Mouse (Mus musculus) hindbrain, embryonic 10.5 days (tissue): Measurements from ENCODE around the gene Ntn1. TPM values are rescaled to one million over a fixed set of nuclear protein-coding genes. Genes with fewer than 3 reads are reported as not detected.

ENCODE experiments used
- DNase-seq: peaks from one replicate; pipeline ENCODE4 v3.0.0-alpha.2; 2017; ENCODE audit warnings: low spot score
- H3K27ac ChIP-seq: fragments of 300-500 bp; sonication (generic); 2 replicates; pipeline ENCODE4 v1.5.1; 2016; ENCODE audit warnings: mild to moderate bottlenecking, moderate library complexity
- H3K27me3 ChIP-seq: fragments of 300-500 bp; sonication (generic); 2 replicates; pipeline ENCODE4 v1.6.1; 2016; ENCODE audit warnings: mild to moderate bottlenecking; ENCODE audit not compliant: poor library complexity, insufficient read depth, severe bottlenecking
- H3K36me3 ChIP-seq: fragments of 300-500 bp; sonication (generic); 2 replicates; pipeline ENCODE4 v1.6.1; 2016; ENCODE audit warnings: mild to moderate bottlenecking, moderate library complexity
- H3K4me1 ChIP-seq: fragments of 300-500 bp; sonication (generic); replicated peaks from 2 replicates; pipeline ENCODE4 v1.6.1; 2016; ENCODE audit warnings: mild to moderate bottlenecking
- H3K4me3 ChIP-seq: fragments of 300-500 bp; sonication (generic); 2 replicates; pipeline ENCODE4 v1.5.1; 2016; ENCODE audit warnings: mild to moderate bottlenecking, moderate library complexity
- H3K9me3 ChIP-seq: fragments of 300-500 bp; sonication (generic); 2 replicates; pipeline ENCODE4 v1.6.1; 2016; ENCODE audit warnings: mild to moderate bottlenecking, moderate library complexity
- WGBS: fragments of 180-500 bp; shearing (Covaris S2); methylation state at CpG from one replicate; pipeline ENCODE4 v1.1.7; 2016; 5-methylcytosine and 5-hydroxymethylcytosine counted together
- polyA plus RNA-seq: library from polyadenylated mRNA; unstranded; fragments of >200 nt; fragmentation: Nextera tagmentation; extraction: Ambion mirVana; gene quantifications from 2 replicates; pipeline ENCODE4 v1.2.1, GENCODE M21; 2016

Gene Ntn1
- polyA plus RNA-seq, 1 experiment from 2014 or later = 23.7 TPM

DNA sequence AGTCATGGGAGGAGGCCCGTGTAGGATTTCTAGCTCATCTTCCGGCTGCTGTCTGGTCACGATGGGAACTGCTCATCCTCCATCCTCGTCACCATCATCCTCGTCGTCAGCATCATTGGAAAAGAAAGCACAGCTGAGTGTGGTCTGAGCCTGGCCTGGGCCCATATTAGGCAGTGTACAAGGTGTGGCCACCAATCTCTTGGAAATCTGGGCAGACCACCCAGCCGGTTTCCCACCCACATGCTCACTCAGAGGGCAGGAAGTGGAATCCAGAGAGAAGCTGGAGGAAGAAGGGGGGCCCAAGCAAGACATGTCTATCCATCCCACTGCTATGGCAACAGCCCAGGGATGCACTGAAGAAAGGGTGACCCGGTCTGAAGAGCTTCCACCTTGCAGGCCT is 94.6 kb downstream of the Ntn1 start:
- H3K27ac ChIP-seq = no peak overlapping the region
- H3K4me3 ChIP-seq = no peak overlapping the region
- no peaks in the 10 kb centered on the region; the same call in 1 of the 2 replicates for H3K27me3 ChIP-seq
- no peaks in the 10 kb centered on the region for H3K9me3 ChIP-seq
- WGBS = 83% methylated on average over 8 of the region's 8 CpGs
- peak; percentile 25 for DNase-seq
- peaks cover 52% of the 10 kb centered on the region for H3K4me1 ChIP-seq
- peaks cover 8% of the 10 kb centered on the region; the same call in 1 of the 2 replicates for H3K36me3 ChIP-seq

DNA sequence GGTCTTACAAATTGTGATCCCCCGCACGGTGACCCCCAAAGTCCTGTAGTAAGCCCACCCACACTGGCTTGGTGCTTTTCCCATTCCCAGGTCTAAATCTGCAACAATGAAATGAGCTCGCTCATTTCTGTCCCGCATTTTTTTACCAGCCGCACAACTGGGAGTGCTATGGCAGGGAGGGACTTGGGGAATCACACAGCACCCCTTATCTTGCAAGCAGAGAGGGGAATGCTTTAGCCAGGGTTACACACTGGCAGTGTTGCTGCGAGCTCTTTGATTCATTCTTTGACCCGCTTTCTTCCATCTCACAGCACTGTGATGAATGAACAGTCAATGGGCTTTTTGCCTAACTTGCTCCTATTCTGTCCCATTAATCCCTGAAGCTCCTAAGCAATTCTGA is 98.3 kb downstream of the Ntn1 start:
- Histone ChIP-seq H3K9me3 (no peaks in the 10 kb centered on the region), H3K36me3 (peaks cover 8% of the 10 kb centered on the region; the same call in 1 of the 2 replicates), H3K27ac (no peak overlapping the region), H3K4me3 (no peak overlapping the region), H3K27me3 (peaks cover 3% of the 10 kb centered on the region; the same call in 1 of the 2 replicates), H3K4me1 (peaks cover 22% of the 10 kb centered on the region)
- DNase-seq = no peak
- 86% methylated on average over 7 of the region's 7 CpGs for WGBS

DNA sequence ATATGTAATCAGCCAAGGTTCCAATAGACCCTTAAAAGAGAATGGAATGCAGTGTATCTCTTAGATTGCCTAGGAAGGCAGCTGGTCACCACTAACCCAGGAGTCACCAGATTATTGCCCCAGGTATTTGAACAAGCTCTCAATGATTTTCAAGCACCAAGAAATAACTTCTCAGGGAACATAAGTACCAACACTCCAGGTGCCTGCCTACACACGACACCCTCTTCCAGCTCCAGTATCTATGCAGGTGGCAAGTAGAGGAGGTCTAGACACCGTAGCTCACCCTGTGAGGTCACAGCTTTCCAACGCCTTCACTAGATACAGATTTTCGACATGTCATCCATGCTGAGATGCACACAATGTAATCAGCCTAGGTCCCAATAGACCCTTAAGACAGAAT is 99.0 kb downstream of the Ntn1 start:
- Histone ChIP-seq H3K27ac (no peak overlapping the region), H3K4me1 (peaks cover 20% of the 10 kb centered on the region), H3K36me3 (peaks cover 8% of the 10 kb centered on the region; the same call in 1 of the 2 replicates), H3K9me3 (no peaks in the 10 kb centered on the region), H3K4me3 (no peak overlapping the region), H3K27me3 (peaks cover 3% of the 10 kb centered on the region; the same call in 1 of the 2 replicates)
- no peak for DNase-seq
- WGBS = 94% methylated on average over 4 of the region's 4 CpGs

DNA sequence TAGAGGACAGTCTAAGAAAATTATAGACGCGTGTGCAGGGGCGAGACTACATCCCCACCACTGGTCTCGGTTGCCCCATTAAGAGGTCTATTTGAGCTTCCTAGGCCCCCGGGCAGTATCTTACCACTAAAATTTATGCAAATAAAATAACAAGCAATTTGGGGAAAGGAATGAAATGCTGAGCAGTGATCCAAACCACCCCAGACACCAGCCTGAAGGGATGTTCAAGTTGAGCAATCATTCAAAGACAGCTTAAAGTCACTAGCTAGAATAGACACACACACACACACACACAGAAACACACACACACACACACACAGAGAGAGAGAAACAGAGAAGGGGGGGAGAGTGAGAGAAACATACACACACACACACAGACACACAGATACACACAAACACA is 105.1 kb downstream of the Ntn1 start:
- Histone ChIP-seq H3K27ac (no peak overlapping the region), H3K9me3 (no peaks in the 10 kb centered on the region), H3K36me3 (peaks cover 3% of the 10 kb centered on the region; the same call in 1 of the 2 replicates), H3K4me3 (no peak overlapping the region), H3K4me1 (peaks cover 16% of the 10 kb centered on the region), H3K27me3 (peaks cover 10% of the 10 kb centered on the region; the same call in 1 of the 2 replicates)
- 89% methylated on average over 5 of the region's 5 CpGs for WGBS
- no peak for DNase-seq

DNA sequence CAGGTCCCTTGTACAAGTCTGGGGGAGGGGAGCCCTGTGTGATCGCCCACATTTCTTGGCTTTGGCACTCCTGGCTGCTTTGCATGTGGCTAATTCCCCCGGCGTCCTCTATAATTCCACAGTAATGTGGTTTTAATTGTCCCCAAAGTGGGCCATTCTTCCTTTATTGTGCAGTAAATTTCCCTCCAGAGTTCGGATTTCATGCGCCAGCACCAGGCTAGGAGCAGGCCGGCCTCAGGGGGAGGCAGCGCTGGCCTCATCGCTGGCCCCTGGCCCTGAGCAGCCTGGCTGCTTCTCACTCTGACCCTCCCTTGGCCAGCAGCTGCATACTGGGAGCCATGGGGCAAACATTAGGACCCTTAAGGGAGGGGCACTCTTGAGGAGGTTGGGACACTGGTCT is 110.0 kb downstream of the Ntn1 start:
- WGBS = 68% methylated on average over 8 of the region's 8 CpGs
- Histone ChIP-seq H3K27ac (peak overlapping the region; percentile 62), H3K4me1 (peaks cover 44% of the 10 kb centered on the region), H3K27me3 (peaks cover 32% of the 10 kb centered on the region; the same call in 1 of the 2 replicates), H3K9me3 (no peaks in the 10 kb centered on the region), H3K4me3 (no peak overlapping the region), H3K36me3 (0 out of 2 replicates have a peak, but pooled peaks cover 3% of the 10 kb centered on the region)
- no peak for DNase-seq

DNA sequence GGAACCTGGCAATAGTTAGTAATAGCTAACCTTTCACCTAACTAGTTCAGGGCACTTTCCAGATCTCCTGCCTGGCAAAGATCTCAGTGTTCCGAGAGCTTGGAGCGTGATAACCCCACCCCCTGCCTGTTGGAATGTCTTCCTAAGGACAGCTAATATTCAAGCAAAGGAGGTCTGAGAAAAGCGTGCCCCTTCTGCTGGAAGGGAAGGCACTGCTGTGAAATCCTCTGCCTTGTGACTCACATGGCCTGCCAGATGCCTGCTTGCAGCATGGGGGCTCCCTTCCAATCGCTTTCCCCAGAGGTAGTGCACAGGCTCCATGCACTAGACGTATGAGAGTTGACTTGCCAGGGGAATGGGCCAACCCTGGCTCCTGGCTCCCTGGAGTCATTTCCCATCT is 113.3 kb downstream of the Ntn1 start:
- no peaks in the 10 kb centered on the region for H3K9me3 ChIP-seq
- peaks cover 44% of the 10 kb centered on the region for H3K27me3 ChIP-seq
- no peak overlapping the region for H3K4me3 ChIP-seq
- DNase-seq = no peak
- peaks cover 46% of the 10 kb centered on the region for H3K4me1 ChIP-seq
- H3K36me3 ChIP-seq = no peaks in the 10 kb centered on the region
- WGBS = 73% methylated on average over 5 of the region's 5 CpGs
- no peak overlapping the region for H3K27ac ChIP-seq

DNA sequence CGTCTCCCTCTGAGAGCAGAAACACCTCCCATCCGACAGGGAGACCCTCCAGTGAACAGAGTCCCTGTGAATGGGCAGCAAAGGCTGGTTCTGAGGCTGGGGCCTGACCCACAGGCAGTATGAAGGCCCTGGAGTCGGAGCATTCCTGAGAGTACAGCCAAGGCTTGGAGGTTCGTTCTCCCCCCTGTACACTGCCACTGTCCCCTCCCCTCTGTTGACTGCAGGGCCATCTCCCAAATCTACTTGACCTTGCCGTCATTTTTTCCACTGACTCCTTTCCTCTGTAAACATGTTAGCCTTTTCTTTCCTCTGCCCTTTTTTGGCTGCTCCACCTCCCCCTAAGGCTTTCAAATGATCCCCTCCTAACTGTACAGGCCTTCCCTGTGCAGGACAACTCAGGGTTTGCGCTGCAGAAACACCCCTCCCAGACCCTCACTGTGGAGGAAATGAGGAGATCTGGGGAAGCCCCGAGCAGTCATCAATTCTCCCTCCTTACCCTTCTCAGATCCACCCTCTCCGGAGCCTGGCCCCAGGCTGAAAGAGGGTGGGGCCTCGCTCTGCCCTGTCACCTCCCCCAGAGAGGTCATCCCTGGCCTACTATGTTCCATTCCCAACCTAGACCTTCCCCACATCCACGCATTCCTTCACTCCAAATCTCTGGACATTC is 114.3 kb downstream of the Ntn1 start:
- no peak for DNase-seq
- Histone ChIP-seq H3K4me1 (peaks cover 45% of the 10 kb centered on the region), H3K4me3 (no peak overlapping the region), H3K36me3 (no peaks in the 10 kb centered on the region), H3K27ac (peak overlapping the region; percentile 78), H3K9me3 (no peaks in the 10 kb centered on the region), H3K27me3 (peaks cover 39% of the 10 kb centered on the region)
- 40% methylated on average over 10 of the region's 10 CpGs for WGBS

DNA sequence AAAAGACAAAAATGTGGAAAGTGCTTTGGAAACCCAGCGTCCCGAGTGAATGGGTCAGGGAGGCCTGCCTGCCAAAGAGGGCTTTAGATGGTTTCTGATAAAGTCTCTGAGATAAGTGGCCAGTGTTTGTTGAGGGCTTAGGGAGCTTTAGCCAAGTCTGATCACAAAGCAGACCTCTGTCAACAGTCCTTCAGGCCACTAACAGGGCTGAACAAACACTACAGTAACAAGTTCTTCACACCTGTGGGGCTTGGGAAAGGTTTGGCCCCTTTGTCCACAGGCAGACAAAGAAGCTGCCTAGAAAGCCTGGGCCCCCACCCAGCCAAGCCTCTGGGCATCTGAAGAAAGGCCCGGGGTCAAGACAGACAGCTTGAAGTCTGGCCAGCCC is 114.9 kb downstream of the Ntn1 start:
- Histone ChIP-seq H3K27me3 (peaks cover 39% of the 10 kb centered on the region), H3K27ac (peak overlapping the region; percentile 78), H3K4me1 (peaks cover 46% of the 10 kb centered on the region), H3K4me3 (no peak overlapping the region), H3K9me3 (no peaks in the 10 kb centered on the region), H3K36me3 (no peaks in the 10 kb centered on the region)
- DNase-seq = no peak
- WGBS = 31% methylated on average over 3 of the region's 3 CpGs

DNA sequence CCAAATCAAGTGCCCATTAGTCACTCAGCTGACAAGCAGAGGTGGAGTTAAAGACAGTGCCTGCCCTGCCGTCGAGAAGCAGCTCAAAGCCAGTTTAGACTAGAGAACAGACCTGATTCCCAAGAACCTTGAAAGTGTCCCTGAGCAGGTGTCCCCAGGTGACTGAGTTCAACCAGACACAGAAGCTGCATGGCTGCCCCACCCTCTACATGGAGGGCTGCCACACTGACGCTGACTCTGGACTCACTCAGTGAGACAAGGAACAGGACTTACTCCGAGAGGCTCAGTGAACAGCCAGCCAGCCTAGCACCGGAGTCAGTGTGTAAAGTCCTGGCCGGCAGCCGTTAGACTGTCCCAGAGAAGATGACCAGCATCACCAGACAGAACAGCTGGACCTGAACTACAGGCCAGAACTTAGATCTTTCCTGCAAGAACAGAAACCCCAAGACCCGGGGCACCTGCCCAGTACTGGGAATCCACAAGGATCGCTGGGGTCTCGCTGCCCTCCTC is 120.6 kb downstream of the Ntn1 start:
- Histone ChIP-seq H3K36me3 (0 out of 2 replicates have a peak, but pooled peaks cover 7% of the 10 kb centered on the region), H3K4me3 (no peak overlapping the region), H3K9me3 (no peaks in the 10 kb centered on the region), H3K27ac (peak overlapping the region; percentile 41; the same call in 1 of the 2 replicates), H3K27me3 (peaks cover 66% of the 10 kb centered on the region), H3K4me1 (peaks cover 65% of the 10 kb centered on the region)
- no peak for DNase-seq
- 78% methylated on average over 10 of the region's 10 CpGs for WGBS

DNA sequence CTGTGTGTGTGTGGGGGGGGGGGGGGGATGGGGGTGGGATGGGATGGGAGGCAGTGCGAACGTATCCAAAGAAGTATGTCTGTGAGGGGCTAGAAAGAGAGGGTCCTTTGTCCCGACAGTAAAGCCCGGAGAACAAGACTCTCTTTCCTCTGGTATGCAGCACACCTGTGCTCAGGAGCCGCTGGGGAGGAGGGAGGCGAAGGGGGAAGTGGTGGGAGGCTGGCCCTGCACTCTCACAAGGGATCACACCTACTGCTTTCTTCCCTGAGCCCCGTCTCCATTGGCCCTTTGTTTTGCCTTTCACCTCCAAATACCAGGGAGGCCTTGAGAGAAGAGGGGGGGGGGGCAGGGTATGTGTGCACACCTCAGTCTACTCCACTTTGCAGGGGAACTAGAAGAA is 123.7 kb downstream of the Ntn1 start:
- no peaks in the 10 kb centered on the region for H3K9me3 ChIP-seq
- peaks cover 96% of the 10 kb centered on the region for H3K4me1 ChIP-seq
- no peak overlapping the region for H3K4me3 ChIP-seq
- 59% methylated on average over 7 of the region's 7 CpGs for WGBS
- H3K36me3 ChIP-seq = 0 out of 2 replicates have a peak, but pooled peaks cover 7% of the 10 kb centered on the region
- peak overlapping the region; percentile 67 for H3K27ac ChIP-seq
- DNase-seq = no peak
- H3K27me3 ChIP-seq = peaks cover 71% of the 10 kb centered on the region

DNA sequence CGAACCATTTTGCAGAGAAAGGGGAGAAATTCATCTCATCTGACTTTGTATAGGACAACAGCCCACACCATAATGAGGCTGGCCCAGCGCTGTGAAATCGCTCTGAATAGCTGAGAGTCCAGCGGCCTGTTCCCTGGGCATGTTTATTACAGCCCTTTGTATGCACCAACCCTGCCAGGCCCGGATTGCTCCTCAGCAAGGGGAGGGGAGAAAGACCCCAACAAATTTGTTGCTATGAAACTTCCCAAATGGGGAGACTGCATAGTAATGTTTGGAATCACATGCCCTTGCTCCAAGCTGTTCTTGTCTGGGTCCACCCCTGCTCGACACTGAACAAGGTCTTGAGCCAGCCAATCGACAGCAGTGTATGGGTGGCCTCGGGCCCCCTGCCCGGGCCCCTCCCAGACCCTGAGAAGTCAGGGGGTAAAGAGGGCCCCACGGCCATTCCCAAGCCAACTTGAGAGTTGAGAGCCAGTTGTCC is 126.3 kb downstream of the Ntn1 start:
- DNase-seq = peak; percentile 86
- Histone ChIP-seq H3K4me1 (peaks cover 98% of the 10 kb centered on the region), H3K4me3 (peak overlapping the region; percentile 20; the same call in 1 of the 2 replicates), H3K27ac (peak overlapping the region; percentile 85), H3K36me3 (peaks cover 22% of the 10 kb centered on the region), H3K9me3 (no peaks in the 10 kb centered on the region), H3K27me3 (peaks cover 87% of the 10 kb centered on the region)
- 34% methylated on average over 10 of the region's 10 CpGs for WGBS

DNA sequence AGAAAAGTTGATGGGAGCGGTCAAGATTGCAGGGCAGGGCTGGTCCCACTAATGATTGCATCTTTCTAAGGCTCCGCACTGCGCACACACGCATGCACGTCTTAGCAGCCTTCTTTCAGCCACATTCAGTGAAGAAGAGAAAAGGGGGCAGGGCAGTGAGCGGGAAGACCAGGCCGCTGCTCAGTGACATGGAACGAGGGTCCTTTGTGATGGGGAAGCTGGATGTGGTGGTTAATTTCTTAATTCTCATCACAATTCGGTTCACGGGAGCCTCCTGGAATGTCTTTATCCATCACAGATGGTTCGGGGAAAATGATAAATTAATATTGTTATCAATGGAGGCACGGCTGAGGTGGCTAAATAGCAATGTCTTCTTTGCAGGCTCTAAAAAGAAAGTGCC is 126.8 kb downstream of the Ntn1 start:
- Histone ChIP-seq H3K36me3 (peaks cover 27% of the 10 kb centered on the region), H3K27ac (peak overlapping the region; percentile 85), H3K4me3 (peak overlapping the region; percentile 18; the same call in 1 of the 2 replicates), H3K9me3 (no peaks in the 10 kb centered on the region), H3K4me1 (peaks cover 95% of the 10 kb centered on the region), H3K27me3 (peaks cover 85% of the 10 kb centered on the region)
- peak; percentile 73 for DNase-seq
- 35% methylated on average over 12 of the region's 12 CpGs for WGBS

DNA sequence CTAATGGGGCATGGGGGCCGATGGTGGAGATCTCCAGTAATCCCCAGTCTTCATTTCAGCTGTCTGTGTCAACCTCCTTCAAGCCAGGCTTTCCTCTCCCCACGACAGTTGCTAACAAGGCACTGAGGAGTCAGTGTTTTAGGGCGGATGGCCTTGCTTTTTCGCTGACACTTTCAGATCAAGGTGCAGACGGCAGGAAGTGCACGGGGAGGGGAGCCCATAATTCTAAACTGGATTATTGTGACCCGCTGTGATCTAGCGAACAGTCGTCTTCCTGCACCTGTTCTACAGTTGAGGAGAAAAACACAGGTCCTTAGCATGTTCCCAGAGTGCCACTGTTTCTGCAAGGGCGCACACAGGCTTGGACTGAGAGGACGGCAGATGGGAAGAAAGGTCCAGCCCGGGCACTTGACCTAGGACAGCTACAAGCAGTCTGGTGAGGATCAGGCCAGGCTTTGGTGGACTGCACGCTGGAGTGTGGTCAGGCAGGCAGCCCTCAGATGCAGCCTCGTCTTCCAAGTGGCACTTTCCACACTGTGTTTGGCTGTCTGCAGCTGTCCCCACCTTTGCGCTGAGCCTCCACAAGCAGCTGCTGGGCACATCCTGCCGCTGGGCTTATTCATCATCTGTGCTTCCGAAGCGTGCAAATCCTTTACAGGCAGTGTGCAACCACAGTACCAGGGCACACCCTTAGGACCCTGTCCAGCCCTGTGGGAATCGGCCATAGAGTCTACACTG is 129.7 kb downstream of the Ntn1 start:
- H3K4me3 ChIP-seq = no peak overlapping the region
- peak overlapping the region; percentile 50 for H3K27ac ChIP-seq
- H3K9me3 ChIP-seq = no peaks in the 10 kb centered on the region
- DNase-seq = no peak
- H3K27me3 ChIP-seq = peaks cover 72% of the 10 kb centered on the region
- peaks cover 66% of the 10 kb centered on the region for H3K4me1 ChIP-seq
- peaks cover 31% of the 10 kb centered on the region for H3K36me3 ChIP-seq
- WGBS = 80% methylated on average over 19 of the region's 19 CpGs
